19 mouse cellular contexts compared by ENCODE assay signal in the genomic region with DNA sequence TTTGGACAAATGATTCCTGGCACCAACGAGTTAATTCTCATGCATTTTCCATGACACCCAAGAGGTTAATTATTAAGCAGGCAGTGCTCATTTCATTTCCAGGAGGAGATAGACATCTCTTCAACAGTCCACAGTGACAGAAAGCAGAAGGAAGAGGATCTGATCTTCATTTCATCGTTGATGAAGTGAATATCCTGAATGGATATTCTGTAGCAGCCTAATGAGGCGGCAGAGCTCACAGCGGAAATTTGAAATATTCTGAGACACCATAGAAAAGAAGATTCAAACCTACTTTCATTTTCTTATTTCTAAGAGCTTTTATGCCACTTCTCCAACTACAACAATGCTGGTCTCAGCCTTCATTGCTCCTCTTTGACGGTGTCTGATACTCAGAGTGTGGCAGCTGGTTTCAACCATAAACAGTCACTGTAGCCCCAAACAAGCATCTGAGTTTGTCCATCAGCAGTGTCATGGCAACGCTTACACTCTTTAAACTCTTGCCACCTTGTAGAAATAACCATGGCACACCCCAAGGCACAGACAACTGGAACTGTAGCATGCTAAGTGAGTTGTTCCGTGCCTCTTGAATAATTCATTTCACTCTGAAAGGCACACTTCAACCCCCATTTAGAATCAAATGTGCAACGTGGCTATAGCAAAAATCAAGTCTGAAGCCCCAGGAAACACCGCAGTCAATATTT.
"Had no signal": no experiment of that assay in that cellular context is flagged by ENCODE, and none has a peak within 500 bp of the region (broad histone marks: within the 10 kb centered on the region; RNA-seq: fewer than 3 reads in every experiment).

No protein-coding gene starts in this region.

- H3K4me1 ChIP-seq: limb, embryonic 12.5 days; liver, embryonic 13.5 days; lung, embryonic 15.5 days; megakaryocyte, embryonic 14.5 days had no signal

- DNase-seq: kidney, adult 11 months; kidney, adult 9 months; kidney, postnatal 36 days; layer of hippocampus, adult 9-11 months; layer of hippocampus, postnatal 36 days; liver; liver, embryonic 13.5 days; liver, postnatal 0 days; lung, postnatal 14 days; right cerebral cortex, postnatal 4 days; spleen, adult 18-20 months; thymus, adult 18-20 months; thymus, postnatal 25 days had no signal

- H3K27ac ChIP-seq: kidney, postnatal 0 days; limb, embryonic 12.5 days; liver, embryonic 13.5 days; lung, embryonic 15.5 days; macrophage; neural tube, embryonic 13.5 days had no signal

- H3K9me3 ChIP-seq: limb, embryonic 12.5 days; lung, embryonic 15.5 days; neural tube, embryonic 13.5 days had no signal

- H3K9ac ChIP-seq: limb, embryonic 12.5 days; liver, embryonic 13.5 days; liver, postnatal 0 days; lung, embryonic 15.5 days; neural tube, embryonic 13.5 days had no signal

- H3K4me2 ChIP-seq: limb, embryonic 12.5 days; liver, embryonic 13.5 days; lung, embryonic 15.5 days; neural tube, embryonic 13.5 days had no signal

- H3K4me3 ChIP-seq: limb, embryonic 12.5 days; liver, embryonic 13.5 days; lung, embryonic 15.5 days; megakaryocyte, embryonic 14.5 days; neural tube, embryonic 13.5 days had no signal

- H3K36me3 ChIP-seq: limb, embryonic 12.5 days; liver, embryonic 13.5 days; lung, embryonic 15.5 days; neural tube, embryonic 13.5 days had no signal

- ATAC-seq: liver, postnatal 0 days had no signal

- H3K27me3 ChIP-seq: limb, embryonic 12.5 days; liver, embryonic 13.5 days; lung, embryonic 15.5 days; megakaryocyte, embryonic 14.5 days; neural tube, embryonic 13.5 days had no signal
